Mouse (Mus musculus): Measurements from ENCODE around the gene Olfr1411. TPM values are rescaled to one million over a fixed set of nuclear protein-coding genes. Genes with fewer than 3 reads are reported as not detected.

The Olfr1411 gene
- polyA plus RNA-seq (2016; fragmentation: Nextera tagmentation; extraction: Ambion mirVana) = not detected in 2 replicates

DNA sequence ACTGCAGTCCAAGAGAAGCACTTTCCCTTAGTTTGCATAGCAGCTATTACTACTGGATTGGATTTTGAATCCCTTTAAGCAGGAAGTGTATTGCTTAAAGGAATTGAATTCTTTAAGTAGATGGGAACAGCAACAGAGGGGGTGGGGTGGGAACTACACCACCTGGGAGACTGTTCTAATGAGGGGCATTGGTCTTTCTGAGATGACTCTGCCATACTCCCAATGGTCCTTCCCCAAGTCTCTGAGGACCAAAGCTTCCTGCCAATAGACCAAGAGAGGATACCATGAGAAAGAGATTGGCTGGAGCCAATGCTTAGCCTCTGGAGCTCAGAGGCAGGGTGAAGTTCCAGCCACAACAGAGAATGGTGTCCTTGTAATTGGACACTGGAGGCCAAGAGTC lies at the start of gene Olfr1411:
Gene Olfr1411 (plus strand): TSS at position 301 of the 400 bp plus-strand sequence.
- Histone ChIP-seq H3K9me3 (no peaks in the 10 kb centered on the region), H3K27me3 (ENCODE audit: insufficient read depth, poor library complexity, severe bottlenecking) (no peaks in the 10 kb centered on the region), H3K4me1 (no peaks in the 10 kb centered on the region), H3K36me3 (no peaks in the 10 kb centered on the region), H3K27ac (no peak within 1 kb of the TSS), H3K4me3 (no peak within 1 kb of the TSS)
- no peak for DNase-seq (ENCODE audit: low spot score)

DNA sequence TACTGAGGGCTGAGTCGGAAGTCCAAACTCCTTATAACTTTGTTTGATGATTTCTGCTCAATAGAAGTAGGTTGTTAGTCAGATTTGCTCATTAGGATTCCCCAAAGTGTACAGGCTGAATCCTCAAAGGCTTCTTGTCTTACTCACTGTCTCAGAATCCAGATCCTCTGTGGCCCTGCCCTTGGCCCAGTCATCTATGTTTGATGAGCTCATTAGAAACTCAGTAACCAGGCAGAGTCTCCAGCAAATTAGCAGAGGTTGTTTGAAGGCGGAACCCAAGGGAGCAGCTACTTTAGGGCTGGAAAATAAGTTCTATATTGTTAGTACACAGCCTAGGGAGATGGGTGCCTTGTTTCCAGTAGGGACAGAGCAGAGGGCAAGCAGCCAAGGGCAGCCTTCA lies 48.3 kb upstream of the Olfr1411 start:
- whole genome bisulfite sequencing = 80% methylated on average over 2 of the region's 2 CpGs

DNA sequence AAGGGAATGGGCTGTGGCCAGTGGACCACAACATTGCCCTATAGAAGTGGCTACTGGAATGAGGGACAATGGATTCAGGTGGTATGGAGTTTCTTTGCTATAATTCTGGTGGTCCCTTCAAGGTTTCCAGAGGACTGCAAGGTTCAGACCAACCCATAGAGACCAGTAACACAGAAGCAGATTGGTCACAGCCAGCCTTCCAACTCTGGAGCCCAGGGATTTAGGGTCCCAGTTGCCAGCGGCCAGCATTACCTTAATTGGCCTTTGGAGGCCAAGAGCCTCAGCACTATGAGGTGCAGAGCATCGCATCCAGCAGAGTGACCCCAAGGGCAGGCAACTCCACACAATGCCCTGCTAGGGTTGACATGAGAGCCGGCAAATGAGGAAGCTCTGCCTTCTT lies 23.2 kb upstream of the Olfr1411 start, which contains the start of gene Olfr1413:
Gene Olfr1413 (plus strand): TSS at position 301 of the 400 bp plus-strand sequence.
- Histone ChIP-seq H3K36me3 (no peaks in the 10 kb centered on the region), H3K27me3 (ENCODE audit: insufficient read depth, poor library complexity, severe bottlenecking) (no peaks in the 10 kb centered on the region), H3K4me1 (no peaks in the 10 kb centered on the region), H3K4me3 (no peak within 1 kb of the TSS), H3K9me3 (no peaks in the 10 kb centered on the region), H3K27ac (no peak within 1 kb of the TSS)
- WGBS = 73% methylated on average over 3 of the region's 3 CpGs
- DNase-seq (ENCODE audit: low spot score) = no peak

More for the DNA sequence above, 48.3 kb upstream of the Olfr1411 start:
- H3K9me3 ChIP-seq = no peaks in the 10 kb centered on the region
- no peaks in the 10 kb centered on the region for H3K27me3 ChIP-seq (ENCODE audit: insufficient read depth, poor library complexity, severe bottlenecking)
- no peak overlapping the region for H3K27ac ChIP-seq
- no peak overlapping the region for H3K4me3 ChIP-seq
- no peak for DNase-seq (ENCODE audit: low spot score)
- no peaks in the 10 kb centered on the region for H3K4me1 ChIP-seq
- no peaks in the 10 kb centered on the region for H3K36me3 ChIP-seq

DNA sequence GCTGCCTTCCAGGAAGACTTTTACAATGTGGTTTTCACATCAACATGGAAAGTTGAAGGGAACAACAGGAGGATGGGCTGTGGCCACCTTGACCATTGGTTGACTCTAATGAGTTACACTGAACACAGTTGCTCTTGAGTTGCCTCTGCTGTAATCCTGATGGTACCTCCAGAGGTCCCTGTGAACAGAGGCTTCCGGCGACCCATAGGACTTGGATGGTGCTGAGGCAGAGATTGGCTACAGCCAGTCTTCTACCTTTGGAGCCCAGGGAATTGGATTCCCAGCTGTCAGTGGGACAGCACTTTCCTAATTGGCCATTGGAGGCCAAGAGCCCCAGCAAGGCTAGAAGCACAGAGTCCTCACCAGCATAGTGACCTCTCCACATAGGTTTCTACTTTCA lies 8.7 kb upstream of the Olfr1411 start, which contains the start of gene Olfr1412:
Gene Olfr1412 (plus strand): TSS at position 301 of the 400 bp plus-strand sequence.
- no peaks in the 10 kb centered on the region for H3K27me3 ChIP-seq (ENCODE audit: insufficient read depth, poor library complexity, severe bottlenecking)
- 77% methylated on average over 2 of the region's 2 CpGs for WGBS
- H3K4me1 ChIP-seq = no peaks in the 10 kb centered on the region
- H3K4me3 ChIP-seq = no peak within 1 kb of the TSS
- H3K9me3 ChIP-seq = no peaks in the 10 kb centered on the region
- H3K27ac ChIP-seq = no peak within 1 kb of the TSS
- DNase-seq (ENCODE audit: low spot score) = no peak
- no peaks in the 10 kb centered on the region for H3K36me3 ChIP-seq

DNA sequence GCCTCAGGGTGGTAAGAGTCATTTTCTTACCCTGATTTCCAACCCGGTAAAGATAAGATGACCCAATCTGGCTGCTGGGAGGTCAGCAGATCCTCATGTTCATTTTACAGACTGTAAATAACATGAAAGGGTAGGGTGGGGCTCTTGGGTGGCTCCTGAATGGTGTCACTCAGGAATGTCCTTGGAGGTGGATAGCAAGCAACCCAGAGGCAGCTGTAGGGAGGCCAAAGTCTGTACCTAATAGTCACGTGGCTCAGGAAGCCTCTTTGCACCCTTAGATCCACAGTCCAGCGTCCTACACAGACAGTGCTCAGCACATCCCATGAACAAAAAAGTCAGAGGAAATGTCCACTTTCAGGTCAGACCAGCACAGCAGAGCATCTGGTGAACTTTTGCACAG lies 1.8 kb downstream of the Olfr1411 start:
- Histone ChIP-seq H3K4me1 (no peaks in the 10 kb centered on the region), H3K27me3 (ENCODE audit: insufficient read depth, poor library complexity, severe bottlenecking) (no peaks in the 10 kb centered on the region), H3K36me3 (no peaks in the 10 kb centered on the region), H3K9me3 (no peaks in the 10 kb centered on the region), H3K27ac (no peak overlapping the region), H3K4me3 (no peak overlapping the region)
- WGBS = 71% methylated on average over 3 of the region's 3 CpGs
- no peak for DNase-seq (ENCODE audit: low spot score)

DNA sequence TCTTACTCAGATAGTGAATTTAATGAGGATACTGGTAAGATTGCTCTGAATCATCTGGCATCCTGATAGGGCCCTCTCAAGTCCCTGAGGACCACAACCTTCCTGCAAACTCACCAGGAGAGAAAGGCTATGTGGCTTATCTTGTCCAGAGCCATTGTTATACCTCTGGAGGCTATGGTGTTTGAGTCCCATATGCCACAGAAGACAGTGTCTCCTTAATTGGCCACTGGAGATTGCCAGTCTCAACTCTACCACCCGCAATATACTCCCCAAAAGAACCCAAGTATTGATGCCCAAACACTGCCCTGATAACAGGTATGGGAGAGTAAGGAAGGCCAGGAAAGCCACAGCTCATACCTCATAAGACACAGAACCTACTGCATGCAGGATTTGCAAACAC lies 11.3 kb downstream of the Olfr1411 start, which contains the start of gene Olfr1410:
Gene Olfr1410 (plus strand): TSS at position 301 of the 400 bp plus-strand sequence.
- WGBS = 82% methylated on average over 1 of the region's 1 CpGs
- H3K4me3 ChIP-seq = no peak within 1 kb of the TSS
- no peaks in the 10 kb centered on the region for H3K9me3 ChIP-seq
- H3K27ac ChIP-seq = no peak within 1 kb of the TSS
- H3K36me3 ChIP-seq = no peaks in the 10 kb centered on the region
- peak; percentile 51 for DNase-seq (ENCODE audit: low spot score)
- H3K4me1 ChIP-seq = no peaks in the 10 kb centered on the region
- H3K27me3 ChIP-seq (ENCODE audit: insufficient read depth, poor library complexity, severe bottlenecking) = 0 out of 2 replicates have a peak, but pooled peaks cover 4% of the 10 kb centered on the region

DNA sequence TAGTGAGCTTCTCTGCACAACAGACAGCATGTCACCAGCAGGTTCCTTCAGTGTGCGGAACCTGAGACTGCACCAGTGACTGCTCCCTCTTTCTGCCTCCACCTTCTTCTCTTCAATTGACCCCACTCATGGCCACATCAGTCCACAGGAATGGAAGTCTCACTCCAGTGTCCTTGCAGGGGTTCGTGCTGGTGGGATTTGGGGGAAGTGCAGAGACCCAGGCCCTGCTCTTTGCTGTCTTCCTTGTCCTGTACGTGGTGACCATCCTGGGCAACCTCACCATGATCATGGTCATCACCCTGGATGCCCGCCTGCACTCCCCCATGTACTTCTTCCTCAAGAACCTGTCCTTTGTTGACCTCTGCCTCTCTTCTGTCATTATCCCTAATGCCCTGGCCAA lies 13.5 kb downstream of the Olfr1411 start:
- no peaks in the 10 kb centered on the region for H3K9me3 ChIP-seq
- H3K36me3 ChIP-seq = no peaks in the 10 kb centered on the region
- no peak overlapping the region for H3K4me3 ChIP-seq
- H3K4me1 ChIP-seq = no peaks in the 10 kb centered on the region
- peak; percentile 70 for DNase-seq (ENCODE audit: low spot score)
- WGBS = 68% methylated on average over 4 of the region's 4 CpGs
- no peak overlapping the region for H3K27ac ChIP-seq
- H3K27me3 ChIP-seq (ENCODE audit: insufficient read depth, poor library complexity, severe bottlenecking) = peaks cover 7% of the 10 kb centered on the region; the same call in 1 of the 2 replicates

DNA sequence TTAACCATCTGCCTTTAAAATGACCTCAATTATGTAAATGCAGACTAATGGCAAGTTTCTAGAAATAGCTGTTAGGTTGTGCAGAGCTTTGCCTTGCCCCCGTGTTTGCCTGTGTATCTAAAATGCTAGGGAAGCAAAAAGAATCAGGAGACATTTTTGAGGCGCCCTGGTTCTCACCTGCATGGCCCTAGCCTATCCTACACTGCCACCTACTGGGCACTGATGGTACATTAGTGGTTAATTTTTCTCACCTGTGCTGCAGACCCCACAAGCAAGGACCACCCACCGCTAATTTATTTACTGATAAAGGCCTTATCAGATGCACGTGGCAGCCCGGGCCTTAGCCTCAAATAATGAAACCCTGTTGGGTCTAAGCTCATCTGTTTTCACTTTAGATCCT lies 16.8 kb downstream of the Olfr1411 start:
- Histone ChIP-seq H3K4me3 (no peak overlapping the region), H3K9me3 (no peaks in the 10 kb centered on the region), H3K36me3 (no peaks in the 10 kb centered on the region), H3K27me3 (ENCODE audit: insufficient read depth, poor library complexity, severe bottlenecking) (peaks cover 7% of the 10 kb centered on the region; the same call in 1 of the 2 replicates), H3K27ac (no peak overlapping the region), H3K4me1 (no peaks in the 10 kb centered on the region)
- DNase-seq (ENCODE audit: low spot score) = peak; percentile 72
- 5% methylated on average over 5 of the region's 5 CpGs for WGBS

DNA sequence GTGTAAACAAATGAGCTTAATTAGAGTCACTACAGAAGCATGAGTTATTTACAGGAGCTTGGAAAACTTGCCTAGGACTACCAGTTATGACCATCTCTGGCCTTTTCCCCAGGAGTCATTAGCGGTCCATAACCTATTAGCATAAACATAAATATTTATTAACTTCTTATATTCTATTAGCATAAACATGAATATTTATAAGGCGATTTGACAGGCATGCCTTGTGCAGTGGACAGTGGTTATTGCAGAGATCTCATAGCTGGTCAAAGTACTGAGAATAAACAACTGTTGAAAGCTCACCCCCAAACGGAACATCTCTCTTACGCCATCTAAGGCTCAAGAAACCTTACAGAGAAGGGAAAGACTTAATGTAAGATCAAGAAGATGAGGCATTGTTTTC lies 19.0 kb downstream of the Olfr1411 start:
- 47% methylated on average over 4 of the region's 4 CpGs for WGBS
- Histone ChIP-seq H3K4me1 (no peaks in the 10 kb centered on the region), H3K27me3 (ENCODE audit: insufficient read depth, poor library complexity, severe bottlenecking) (peaks cover 13% of the 10 kb centered on the region; the same call in 1 of the 2 replicates), H3K4me3 (no peak overlapping the region), H3K9me3 (no peaks in the 10 kb centered on the region), H3K27ac (no peak overlapping the region), H3K36me3 (no peaks in the 10 kb centered on the region)
- no peak for DNase-seq (ENCODE audit: low spot score)

DNA sequence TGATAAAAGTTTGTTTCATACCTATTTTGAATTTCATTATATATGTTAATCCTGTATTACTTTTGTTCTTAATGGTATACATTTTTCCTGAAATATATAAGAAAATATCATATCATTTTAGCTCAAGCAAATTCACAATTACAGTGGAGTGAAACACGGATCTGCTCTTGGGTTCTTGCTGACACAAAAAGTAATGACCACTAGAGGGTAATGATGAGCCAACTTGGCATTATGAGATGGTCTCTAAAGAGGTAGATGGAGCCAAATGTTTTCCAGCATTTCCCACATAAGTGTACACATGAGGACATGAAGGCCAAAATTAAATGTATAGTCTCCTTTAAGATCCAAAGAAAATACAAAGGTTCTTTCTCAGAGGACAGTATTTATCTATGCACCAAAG lies 20.3 kb downstream of the Olfr1411 start:
- no peak for DNase-seq (ENCODE audit: low spot score)
- Histone ChIP-seq H3K9me3 (no peaks in the 10 kb centered on the region), H3K4me3 (no peak overlapping the region), H3K4me1 (no peaks in the 10 kb centered on the region), H3K36me3 (no peaks in the 10 kb centered on the region), H3K27me3 (ENCODE audit: insufficient read depth, poor library complexity, severe bottlenecking) (peaks cover 19% of the 10 kb centered on the region; the same call in 1 of the 2 replicates), H3K27ac (no peak overlapping the region)
- WGBS = 16% methylated on average over 1 of the region's 1 CpGs

DNA sequence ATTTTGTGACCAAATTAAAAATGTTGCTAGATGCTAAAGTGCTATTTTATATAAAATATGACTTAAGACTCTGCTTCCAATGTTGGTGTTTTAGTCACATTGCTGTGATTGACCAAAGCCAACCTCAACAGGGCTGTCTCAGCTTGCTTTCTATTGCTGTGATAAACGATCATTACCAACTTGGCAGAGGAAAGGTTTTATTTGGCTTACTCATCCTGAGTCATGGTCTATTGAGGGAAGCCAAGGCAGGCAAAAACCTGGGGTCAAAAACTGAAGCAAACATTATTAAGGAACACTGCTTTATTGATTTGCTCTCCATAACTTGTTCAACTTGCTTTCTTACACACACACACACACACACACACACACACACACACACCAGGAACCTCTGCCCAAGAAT lies 21.8 kb downstream of the Olfr1411 start:
- no peaks in the 10 kb centered on the region for H3K4me1 ChIP-seq
- no peaks in the 10 kb centered on the region for H3K36me3 ChIP-seq
- peak; percentile 43 for DNase-seq (ENCODE audit: low spot score)
- no peaks in the 10 kb centered on the region for H3K9me3 ChIP-seq
- H3K4me3 ChIP-seq = no peak overlapping the region
- 69% methylated on average over 1 of the region's 1 CpGs for WGBS
- H3K27me3 ChIP-seq (ENCODE audit: insufficient read depth, poor library complexity, severe bottlenecking) = peaks cover 23% of the 10 kb centered on the region; the same call in 1 of the 2 replicates
- no peak overlapping the region for H3K27ac ChIP-seq

DNA sequence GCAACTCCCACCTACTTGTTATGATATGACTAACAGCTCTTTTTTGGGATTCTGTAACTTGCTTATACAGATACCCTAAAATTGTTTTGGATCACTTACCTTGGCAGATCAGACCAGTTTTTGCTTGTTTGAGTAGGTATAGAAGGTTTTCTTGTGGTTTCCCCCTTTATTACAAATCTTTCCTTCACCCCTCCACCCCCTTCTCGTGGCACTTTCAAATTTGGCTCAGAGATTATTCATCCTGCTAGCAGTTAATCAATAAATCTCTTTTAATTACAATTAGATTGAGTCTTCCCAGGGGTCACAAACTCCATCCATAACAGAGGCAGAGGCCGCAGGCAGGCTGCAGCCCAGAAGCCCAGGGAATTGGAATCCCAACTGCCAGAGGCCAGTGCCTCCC lies 23.3 kb downstream of the Olfr1411 start, which contains the start of gene Olfr12:
Gene Olfr12 (plus strand): TSS at position 301 of the 400 bp plus-strand sequence.
- DNase-seq (ENCODE audit: low spot score) = no peak
- 74% methylated on average over 2 of the region's 2 CpGs for WGBS
- H3K4me1 ChIP-seq = no peaks in the 10 kb centered on the region
- no peak within 1 kb of the TSS for H3K27ac ChIP-seq
- H3K27me3 ChIP-seq (ENCODE audit: insufficient read depth, poor library complexity, severe bottlenecking) = peaks cover 19% of the 10 kb centered on the region
- H3K36me3 ChIP-seq = no peaks in the 10 kb centered on the region
- H3K4me3 ChIP-seq = no peak within 1 kb of the TSS
- no peaks in the 10 kb centered on the region for H3K9me3 ChIP-seq

DNA sequence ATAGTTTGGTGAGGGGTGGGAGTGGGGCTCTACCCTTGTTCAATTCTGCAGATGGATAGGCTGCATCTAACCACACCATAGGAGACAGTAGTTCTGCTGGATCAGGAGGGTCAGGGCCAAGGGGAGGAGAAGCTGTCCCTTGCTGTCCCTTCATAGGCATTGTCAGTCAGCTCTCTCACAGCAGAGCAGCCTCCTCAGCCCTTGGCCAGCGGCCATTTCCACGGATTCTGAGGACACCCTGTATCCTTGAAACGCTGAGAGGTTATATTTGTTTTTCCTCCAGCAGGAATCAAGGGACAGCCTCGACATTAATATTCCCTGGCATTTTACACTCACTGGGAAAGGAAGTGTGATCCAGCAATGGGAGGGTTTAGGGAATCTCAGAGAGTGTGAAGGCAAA lies 24.1 kb downstream of the Olfr1411 start:
- no peak overlapping the region for H3K4me3 ChIP-seq
- H3K27me3 ChIP-seq (ENCODE audit: insufficient read depth, poor library complexity, severe bottlenecking) = peaks cover 19% of the 10 kb centered on the region
- no peak overlapping the region for H3K27ac ChIP-seq
- H3K9me3 ChIP-seq = no peaks in the 10 kb centered on the region
- no peaks in the 10 kb centered on the region for H3K36me3 ChIP-seq
- DNase-seq (ENCODE audit: low spot score) = peak; percentile 70
- H3K4me1 ChIP-seq = no peaks in the 10 kb centered on the region
- 62% methylated on average over 4 of the region's 4 CpGs for whole genome bisulfite sequencing

DNA sequence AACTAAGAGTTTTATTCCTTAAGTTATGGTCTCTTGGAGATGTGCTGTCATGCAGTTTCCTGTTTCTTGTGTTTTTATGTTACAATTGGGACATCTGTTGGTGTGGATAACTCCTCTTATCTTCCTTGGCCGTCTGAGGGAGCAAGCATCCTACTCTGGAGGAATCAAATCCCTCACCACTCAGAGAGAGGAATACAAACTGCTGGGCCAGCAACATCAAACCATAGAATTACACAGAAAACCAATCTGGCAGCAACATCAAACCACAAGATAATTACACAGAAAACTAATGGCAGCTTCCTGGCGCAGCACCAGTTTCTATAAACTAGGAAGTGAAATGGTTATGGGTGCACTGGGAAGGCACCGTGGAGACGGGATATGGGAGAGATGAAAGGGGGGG lies 34.0 kb downstream of the Olfr1411 start:
- Histone ChIP-seq H3K27me3 (ENCODE audit: insufficient read depth, poor library complexity, severe bottlenecking) (0 out of 2 replicates have a peak, but pooled peaks cover 3% of the 10 kb centered on the region), H3K9me3 (no peaks in the 10 kb centered on the region), H3K36me3 (no peaks in the 10 kb centered on the region), H3K4me1 (no peaks in the 10 kb centered on the region), H3K4me3 (no peak overlapping the region), H3K27ac (no peak overlapping the region)
- 66% methylated on average over 4 of the region's 4 CpGs for WGBS
- peak; percentile 6 for DNase-seq (ENCODE audit: low spot score)

All from heart, embryonic 10.5 days (tissue).